Mouse (Mus musculus) liver, adult 2 months (tissue): Measurements from ENCODE around the gene Fam163b.

Experiments used
- CTCF ChIP-seq: fragments of 200-500 bp; IDR thresholded peaks from 2 replicates; pipeline ENCODE4 v1.5.1; 2011; ENCODE audit warnings: low read depth, low read length, control low read depth
- POLR2A ChIP-seq: fragments of 200-500 bp; IDR thresholded peaks from 2 replicates; pipeline ENCODE4 v1.6.1; 2011; ENCODE audit warnings: low read length, control low read depth; ENCODE audit not compliant: insufficient read depth; ENCODE audit errors: extremely low read depth

DNA sequence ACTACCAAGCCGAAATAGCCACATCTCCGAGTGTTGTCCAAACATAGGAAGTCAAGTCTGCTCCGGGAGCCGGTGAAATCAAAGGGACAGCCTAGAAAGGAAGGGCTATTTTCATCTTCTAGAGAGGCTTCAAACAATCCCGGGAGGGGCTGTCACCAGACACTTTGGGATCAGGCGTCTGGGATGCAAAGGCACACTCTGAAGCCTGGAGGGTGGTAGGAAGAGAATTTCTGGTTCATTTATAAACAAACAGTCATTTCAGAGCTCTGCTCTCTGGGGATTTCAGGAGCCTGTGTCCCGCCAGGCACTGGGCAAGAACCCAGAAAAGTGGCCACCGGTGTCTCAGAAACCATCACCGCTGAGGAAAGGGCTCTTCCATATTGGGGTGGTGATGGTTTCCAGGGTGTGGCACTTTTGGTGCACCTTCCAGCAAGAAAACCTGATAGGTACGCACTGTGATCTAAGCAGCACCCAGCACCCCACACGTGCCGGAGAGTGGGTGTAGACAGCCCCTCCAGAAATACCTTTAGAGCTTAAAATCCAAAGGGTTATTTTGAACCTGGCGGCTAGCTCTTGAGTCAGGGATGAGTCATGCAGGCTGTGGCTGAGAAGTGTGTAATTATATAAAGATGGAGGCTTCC lies 45.8 kb downstream of the Fam163b start:
- TF ChIP-seq POLR2A (no peak), CTCF (no peak)
